Mouse (Mus musculus) naive thymus-derived CD4-positive, alpha-beta T cell, adult 2 months (primary cell): Measurements from ENCODE around the gene Kif7.
A peak's percentile ranks its signal among the peaks of the same experiment; 100 is the strongest.

Experiments used
- DNase-seq: peaks from one replicate; pipeline ENCODE4 v3.0.0-alpha.2; 2011; ENCODE audit warnings: low read depth

Gene Kif7

DNA sequence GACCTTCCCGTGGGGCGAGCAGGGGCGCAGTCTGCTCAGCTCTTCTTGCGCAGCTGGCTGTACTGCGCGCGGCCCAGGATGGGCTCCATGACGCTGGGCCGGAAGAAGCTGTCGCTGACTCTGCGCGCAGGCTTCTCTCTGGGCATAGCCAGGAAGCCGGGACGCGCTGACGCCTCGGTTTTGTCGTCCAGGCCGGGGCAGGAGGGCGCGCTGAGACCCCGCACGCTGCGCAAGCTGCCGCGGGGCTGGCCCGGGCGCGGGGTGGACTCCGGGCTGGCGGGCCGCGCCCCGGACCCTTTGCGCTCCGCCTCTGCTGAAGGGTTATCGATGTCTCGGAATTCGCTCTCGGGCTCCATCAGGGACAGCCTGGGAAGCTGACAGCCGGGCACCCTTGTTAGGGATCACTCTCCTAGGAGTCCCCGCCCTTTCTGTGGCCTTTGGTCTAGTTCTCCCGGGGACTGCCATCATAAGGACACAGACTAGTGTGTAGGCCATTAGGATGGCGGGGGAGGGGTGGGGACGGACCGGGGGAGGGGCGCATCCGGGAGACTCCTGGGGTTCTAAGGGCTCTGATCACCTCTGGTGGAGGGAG, 6.0 kb upstream of the Kif7 start:
- peak; percentile 67 for DNase-seq

- DNase-seq: no peak
These were observed 4.7 kb downstream of the Kif7 start for GRCm38 (mm10) chr7:79710831-79711230.

DNA sequence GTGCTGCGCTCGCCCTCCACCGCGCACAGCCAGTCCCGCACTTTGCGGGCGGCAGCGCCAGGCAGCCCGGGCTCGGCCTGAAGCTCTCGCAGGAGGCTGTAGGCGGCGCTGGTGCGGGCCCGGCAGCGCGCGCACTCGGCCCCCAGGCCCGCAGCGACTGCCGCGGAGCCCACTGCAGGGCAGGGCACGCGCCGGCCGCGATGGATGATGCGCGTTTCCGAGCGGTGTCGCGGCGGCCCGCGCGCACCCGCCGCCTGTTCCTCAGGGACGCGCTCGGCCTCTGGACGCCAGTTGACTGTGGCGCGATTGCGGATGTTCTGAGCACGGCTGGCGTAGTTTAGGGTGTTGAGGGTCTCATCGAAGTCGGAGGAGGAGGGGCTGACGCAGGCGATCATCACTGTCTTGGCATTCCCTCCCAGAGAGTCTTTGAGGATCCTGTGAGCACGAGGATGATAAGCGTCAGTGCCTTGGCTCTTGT, 5.4 kb downstream of the Kif7 start:
- DNase-seq: no peak

DNA sequence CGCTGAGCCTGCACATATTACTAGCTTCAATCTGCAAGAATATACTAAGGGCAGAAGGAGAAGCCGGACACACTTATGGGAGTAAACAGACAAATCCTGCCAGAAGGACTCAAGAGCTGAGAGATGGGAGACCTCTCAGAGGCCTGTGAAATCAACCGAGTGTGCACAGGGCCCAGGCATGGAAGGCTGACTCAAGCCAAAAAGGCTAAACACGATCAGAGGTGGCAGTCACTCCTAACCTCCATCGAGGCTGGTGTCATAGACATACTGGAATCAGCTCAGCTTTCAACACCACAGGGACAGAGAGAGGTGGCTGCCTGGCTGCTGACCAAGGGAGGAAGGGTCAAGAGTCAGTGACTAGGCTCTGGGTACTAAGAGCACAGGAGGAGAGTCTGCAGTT, 10.3 kb downstream of the Kif7 start:
- DNase-seq: no peak

DNA sequence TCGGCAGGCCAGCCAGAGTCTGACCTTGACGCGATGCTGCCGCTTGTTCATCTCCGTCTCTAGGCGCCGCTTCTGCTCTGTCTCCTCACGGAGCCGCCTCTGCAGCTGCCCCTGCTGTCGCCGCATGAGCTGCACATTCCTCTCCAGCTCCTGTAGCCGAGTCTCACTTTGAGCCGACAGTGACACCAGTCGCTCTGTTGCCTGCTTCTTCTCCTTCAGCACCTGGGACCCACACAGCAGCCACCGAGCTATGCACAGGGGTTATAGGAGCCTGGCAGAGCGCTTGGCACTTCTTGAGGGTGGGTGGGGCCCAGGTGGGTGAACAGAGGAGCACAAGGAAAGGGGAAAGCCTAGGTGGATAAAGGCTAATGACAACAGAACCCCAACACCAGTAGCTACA, 12.8 kb downstream of the Kif7 start:
- DNase-seq: no peak

DNA sequence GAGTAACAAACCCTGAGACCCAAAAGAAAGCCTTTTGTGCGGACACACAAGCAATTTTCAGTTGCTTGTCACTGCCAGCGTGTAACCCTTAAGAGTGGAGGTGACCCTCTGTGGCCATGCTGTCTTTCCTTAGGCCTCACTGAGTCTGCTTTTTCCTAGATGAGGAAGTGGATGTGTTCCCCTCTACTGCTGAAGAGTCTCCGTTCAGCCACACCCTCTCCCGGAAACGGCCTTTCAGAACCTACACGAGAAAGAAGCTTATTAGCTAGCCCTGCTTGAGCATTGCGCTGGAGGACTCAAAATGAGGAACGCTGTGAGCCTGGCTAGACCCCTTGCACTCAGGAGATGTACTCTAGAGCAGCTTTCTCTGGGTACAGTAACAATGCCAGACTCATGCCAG, 19.0 kb downstream of the Kif7 start:
- no peak for DNase-seq

- no peak for DNase-seq
These were observed 35.3 kb downstream of the Kif7 start for GRCm38 (mm10) chr7:79680231-79680630.

GRCm38 (mm10) chr7:79679186-79679585, 36.3 kb downstream of the Kif7 start:
- peak; percentile 19 for DNase-seq

GRCm38 (mm10) chr7:79670900-79671604, 44.5 kb downstream of the Kif7 start:
- no peak for DNase-seq

DNA sequence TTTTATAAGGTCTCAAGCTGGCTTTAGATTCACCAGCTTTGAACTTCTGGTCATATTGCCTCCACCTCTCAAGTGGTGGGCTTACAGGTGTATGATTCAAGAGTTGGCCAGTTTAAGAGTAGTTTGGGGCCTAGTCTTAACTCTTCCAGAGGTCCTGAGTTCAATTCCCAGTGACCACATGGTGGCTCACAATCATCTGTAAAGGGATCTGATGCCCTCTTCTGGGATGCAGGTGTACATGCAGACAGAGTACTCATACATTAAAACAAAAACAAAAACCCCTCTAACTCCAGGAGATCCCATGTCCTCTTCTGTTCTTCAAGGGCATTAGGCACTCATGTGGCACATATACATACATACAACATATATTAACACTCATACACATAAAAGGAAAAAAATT, 48.8 kb downstream of the Kif7 start:
- DNase-seq: no peak

- peak; percentile 22 for DNase-seq
These were observed 54.1 kb downstream of the Kif7 start for GRCm38 (mm10) chr7:79661253-79661890.

GRCm38 (mm10) chr7:79660291-79661150, 55.0 kb downstream of the Kif7 start:
- peak; percentile 23 for DNase-seq

- DNase-seq: peak; percentile 98
These were observed 55.8 kb downstream of the Kif7 start, which contains the start of gene Ticrr for GRCm38 (mm10) chr7:79659578-79660290. Gene Ticrr, plus strand, starts transcription at chr7:79660196.

DNA sequence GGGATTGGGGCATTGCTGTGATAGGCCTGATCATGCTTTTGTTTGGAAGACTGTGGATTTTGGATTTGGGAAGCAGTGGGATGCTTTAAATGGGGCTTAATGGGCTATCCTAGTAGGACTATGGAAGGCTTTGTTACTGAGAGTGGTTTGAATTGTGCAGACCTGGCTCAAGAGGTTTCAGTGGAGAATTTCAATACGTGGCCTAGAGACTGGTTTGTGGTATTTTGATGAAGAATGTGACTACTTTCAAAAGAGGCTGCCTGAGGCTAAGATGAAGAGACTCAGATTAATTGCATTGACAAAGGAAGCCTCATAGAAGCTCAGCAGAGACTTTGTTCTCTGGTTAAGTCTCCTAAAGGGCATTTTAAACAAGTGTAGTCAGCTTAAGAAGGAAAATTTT, 60.9 kb downstream of the Kif7 start:
- no peak for DNase-seq

GRCm38 (mm10) chr7:79654185-79654584, 61.3 kb downstream of the Kif7 start:
- no peak for DNase-seq

DNA sequence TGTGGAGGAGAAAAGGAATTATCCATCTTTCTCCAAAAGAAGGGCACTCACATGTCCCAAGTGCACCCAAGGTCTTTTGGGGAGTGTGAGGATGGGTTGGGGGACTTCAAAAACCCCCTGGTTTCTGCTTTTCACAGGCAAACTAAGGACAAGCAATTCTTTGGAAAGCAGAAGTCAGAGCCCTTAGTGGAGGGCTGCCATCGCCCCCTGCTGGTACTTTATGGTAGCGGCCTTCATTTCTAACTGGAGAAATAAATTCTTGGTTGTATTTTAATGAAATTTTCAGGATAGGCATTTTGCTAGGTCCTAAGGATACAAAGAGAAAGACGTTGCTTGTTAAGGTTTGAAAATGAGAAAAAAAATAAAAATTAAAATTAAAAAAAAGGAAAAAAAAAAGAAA, 66.5 kb downstream of the Kif7 start:
- peak; percentile 60 for DNase-seq
